20 mouse cellular contexts compared by ENCODE assay signal in genomic region chr6:67125715-67126312, GRCm38 (mm10).
DNase-seq lines count a peak whose midpoint lies in the region; ATAC-seq and TF ChIP-seq lines count a peak whose summit lies in the region.
"Had no signal": no experiment of that assay in that cellular context is flagged by ENCODE, and none has a peak within 500 bp of the region (broad histone marks: within the 10 kb centered on the region; RNA-seq: fewer than 3 reads in every experiment).

No protein-coding gene starts in this region.

- TF ChIP-seq CTCF in E14TG2a.4 (conservative IDR thresholded peaks at IDR 0.05; ENCODE audit: low read length) = no peak

- WGBS in midbrain, embryonic 11.5 days = 40% methylated on average over 7 of the region's 7 CpGs
- 39% methylated on average over 7 of the region's 7 CpGs for WGBS in midbrain, embryonic 15.5 days

- DNase-seq in midbrain, embryonic 11.5 days (ENCODE audit: low spot score, missing footprints) = no peak
- DNase-seq in Muller cell, postnatal 12 days (ENCODE audit: inconsistent ontology term) = peak; percentile 75
- peak; percentile 83 for DNase-seq in retina, embryonic 14.5 days (ENCODE audit: low spot score)
- DNase-seq in adrenal gland, postnatal 36 days = no peak
- no peak for DNase-seq in frontal cortex, postnatal 25 days (ENCODE audit: low spot score in 2 of 2)
- DNase-seq: adrenal gland, postnatal 14 days; B cell, adult 2 months; cerebellum, adult 2 months; cerebellum, postnatal 10 days; heart, adult 2 months; kidney, adult 8-10 months had no signal

- H3K27me3 ChIP-seq in midbrain, embryonic 11.5 days (ENCODE audit: control insufficient read depth, insufficient read depth, low read length) = no peaks in the 10 kb centered on the region
- H3K27me3 ChIP-seq in midbrain, embryonic 15.5 days (replicated peaks) = no peaks in the 10 kb centered on the region
- H3K27me3 ChIP-seq in E14TG2a.4 (ENCODE audit: insufficient read depth, low read length) = peaks cover 5% of the 10 kb centered on the region
- H3K27me3 ChIP-seq: embryonic facial prominence, embryonic 13.5 days; forebrain, embryonic 13.5 days; hindbrain, embryonic 15.5 days had no signal

- no peak overlapping the region for H3K4me2 ChIP-seq in midbrain, embryonic 11.5 days
- H3K4me2 ChIP-seq in midbrain, embryonic 15.5 days = no peak overlapping the region
- H3K4me2 ChIP-seq: embryonic facial prominence, embryonic 13.5 days; forebrain, embryonic 13.5 days; heart, embryonic 11.5 days; hindbrain, embryonic 15.5 days had no signal

- no peak overlapping the region for H3K27ac ChIP-seq in midbrain, embryonic 11.5 days (ENCODE audit: low read depth, low read length)
- H3K27ac ChIP-seq in midbrain, embryonic 15.5 days = no peak overlapping the region
- H3K27ac ChIP-seq: embryonic facial prominence, embryonic 13.5 days; forebrain, embryonic 13.5 days; heart, adult 2 months; hindbrain, embryonic 15.5 days had no signal

- no peak overlapping the region for H3K9ac ChIP-seq in midbrain, embryonic 11.5 days (ENCODE audit: low read length)
- H3K9ac ChIP-seq in midbrain, embryonic 15.5 days = no peak overlapping the region
- H3K9ac ChIP-seq: embryonic facial prominence, embryonic 13.5 days; forebrain, embryonic 13.5 days; hindbrain, embryonic 15.5 days had no signal

- H3K36me3 ChIP-seq in midbrain, embryonic 11.5 days (ENCODE audit: control insufficient read depth, insufficient read depth, low read length) = no peaks in the 10 kb centered on the region
- no peaks in the 10 kb centered on the region for H3K36me3 ChIP-seq in midbrain, embryonic 15.5 days (replicated peaks)
- no peaks in the 10 kb centered on the region for H3K36me3 ChIP-seq in E14TG2a.4 (ENCODE audit: insufficient read depth, low read length)
- H3K36me3 ChIP-seq: embryonic facial prominence, embryonic 13.5 days; hindbrain, embryonic 15.5 days had no signal

- H3K4me3 ChIP-seq in midbrain, embryonic 11.5 days (ENCODE audit: low read depth, low read length) = no peak overlapping the region
- H3K4me3 ChIP-seq in midbrain, embryonic 15.5 days = no peak overlapping the region
- 0 out of 2 replicates have a peak overlapping the region, but pooled peaks have one; percentile 14 for H3K4me3 ChIP-seq in E14TG2a.4 (replicated peaks; ENCODE audit: low read length)
- H3K4me3 ChIP-seq: embryonic facial prominence, embryonic 13.5 days; forebrain, embryonic 13.5 days; heart, adult 2 months; hindbrain, embryonic 15.5 days had no signal

- H3K9me3 ChIP-seq in midbrain, embryonic 11.5 days (ENCODE audit: control insufficient read depth, low read length) = no peaks in the 10 kb centered on the region
- H3K9me3 ChIP-seq in midbrain, embryonic 15.5 days = no peaks in the 10 kb centered on the region
- no peaks in the 10 kb centered on the region for H3K9me3 ChIP-seq in E14TG2a.4 (ENCODE audit: low read length)
- H3K9me3 ChIP-seq: embryonic facial prominence, embryonic 13.5 days; forebrain, embryonic 13.5 days; hindbrain, embryonic 15.5 days had no signal

- ATAC-seq in midbrain, embryonic 11.5 days (ENCODE audit: low FRiP score) = 0 out of 2 replicates have a peak, but pooled peaks have one; percentile 42
- ATAC-seq in midbrain, embryonic 15.5 days (replicated peaks) = no peak
- ATAC-seq: CD4-positive, CD25-positive, alpha-beta regulatory T cell, adult 4 months; forebrain, embryonic 13.5 days; inflammation-experienced regulatory T-cells, adult 6 months; intestine, postnatal 0 days had no signal

- H3K4me1 ChIP-seq in midbrain, embryonic 11.5 days (ENCODE audit: control insufficient read depth, insufficient read depth, low read length) = no peaks in the 10 kb centered on the region
- no peaks in the 10 kb centered on the region for H3K4me1 ChIP-seq in midbrain, embryonic 15.5 days
- H3K4me1 ChIP-seq in E14TG2a.4 (replicated peaks; ENCODE audit: low read depth, low read length) = peaks cover 75% of the 10 kb centered on the region
- H3K4me1 ChIP-seq: forebrain, embryonic 13.5 days had no signal

Comparison
In these comparisons a context has a peak if more than half of its experiments do, and no peak if none do; other contexts are left out.
1. DNase-seq: peak in Muller cell, postnatal 12 days (single experiment) and retina, embryonic 14.5 days (single experiment); none in midbrain, embryonic 11.5 days (single experiment), adrenal gland, postnatal 36 days (0 of 2) and frontal cortex, postnatal 25 days (0 of 2).